Mouse (Mus musculus) small intestine, adult 2 months (tissue): Measurements from ENCODE around the gene Wwox.

ENCODE experiments used
- CTCF ChIP-seq: fragments of 200-500 bp; IDR thresholded peaks from 2 replicates; pipeline ENCODE4 v1.5.1; 2012; ENCODE audit warnings: low read depth, mild to moderate bottlenecking, control low read depth, inconsistent platforms, low read length, moderate library complexity, mixed read lengths; ENCODE audit not compliant: insufficient replicate concordance, insufficient read length; ENCODE audit errors: extremely low read depth
- POLR2A ChIP-seq: fragments of 200-500 bp; IDR thresholded peaks from 2 replicates; pipeline ENCODE4 v1.6.1; 2012; ENCODE audit warnings: low read depth, mild to moderate bottlenecking, control low read depth, inconsistent platforms, low read length, moderate library complexity

GRCm38 (mm10) chr8:115390921-115391504 lies 951.6 kb downstream of the Wwox start:
- TF ChIP-seq POLR2A (no peak), CTCF (no peak)
